Mouse (Mus musculus) bone marrow, adult 2 months (tissue): ENCODE data around the gene Gck. TPM values are rescaled to one million over a fixed set of nuclear protein-coding genes. Genes with fewer than 3 reads are reported as not detected.

Experiments
- H3K27ac ChIP-seq: fragments of 200-500 bp; 2 replicates; pipeline ENCODE4 v1.5.1; 2012; ENCODE audit warnings: low read depth, mild to moderate bottlenecking, control low read depth, inconsistent platforms, low read length; ENCODE audit not compliant: control insufficient read depth, poor library complexity, insufficient read depth
- H3K4me1 ChIP-seq: fragments of 200-500 bp; 2 replicates; pipeline ENCODE4 v1.6.1; 2011; ENCODE audit warnings: low read length; ENCODE audit not compliant: control insufficient read depth, insufficient read depth
- H3K4me3 ChIP-seq: fragments of 200-500 bp; replicated peaks from 2 replicates; pipeline ENCODE3; 2011; ENCODE audit warnings: mild to moderate bottlenecking, low read depth, low read length, control low read depth; ENCODE audit not compliant: control insufficient read depth
- CTCF ChIP-seq: fragments of 200-500 bp; IDR thresholded peaks from 2 replicates; pipeline ENCODE4 v1.5.1; 2011; ENCODE audit warnings: low read length, control low read depth; ENCODE audit not compliant: control insufficient read depth, insufficient read depth
- POLR2A ChIP-seq: fragments of 200-500 bp; IDR thresholded peaks from 2 replicates; pipeline ENCODE4 v1.6.1; 2011; ENCODE audit warnings: low read depth, mild to moderate bottlenecking, control low read depth, low read length, borderline replicate concordance; ENCODE audit not compliant: control insufficient read depth
- WGBS: fragments of 180-500 bp; shearing (Covaris S2); methylation state at CpG from one replicate; pipeline ENCODE4 v1.1.7; 2018; 5-methylcytosine and 5-hydroxymethylcytosine counted together
- polyA plus RNA-seq: library from polyadenylated mRNA; stranded (reverse); fragments of >200 nt; gene quantifications from 2 replicates; pipeline ENCODE4 v1.2.4, GENCODE M21; 2011; ENCODE audit warnings: low replicate concordance; ENCODE audit not compliant: missing spikeins, insufficient read depth, insufficient read length

Gck gene
- polyA plus RNA-seq, 1 experiment: 2.8 TPM

- no peak overlapping the region for H3K27ac ChIP-seq
- no peaks in the 10 kb centered on the region for H3K4me1 ChIP-seq
- no peak for TF ChIP-seq CTCF
- TF ChIP-seq POLR2A: no peak
- no peak overlapping the region for H3K4me3 ChIP-seq
- 81% methylated on average over 7 of the region's 7 CpGs for WGBS
Measured at GRCm38 (mm10) chr11:5971202-5971601, 21.3 kb upstream of the Gck start.

- TF ChIP-seq POLR2A (no peak), CTCF (no peak)
- H3K4me1 ChIP-seq: no peaks in the 10 kb centered on the region
- WGBS: 95% methylated on average over 6 of the region's 6 CpGs
- H3K4me3 ChIP-seq: no peak overlapping the region
- no peak overlapping the region for H3K27ac ChIP-seq
Measured at GRCm38 (mm10) chr11:5968223-5968622, 18.3 kb upstream of the Gck start.

GRCm38 (mm10) chr11:5966751-5967150, 16.9 kb upstream of the Gck start:
- TF ChIP-seq CTCF (no peak), POLR2A (no peak)
- H3K27ac ChIP-seq: no peak overlapping the region
- 87% methylated on average over 3 of the region's 3 CpGs for WGBS
- H3K4me3 ChIP-seq: no peak overlapping the region
- no peaks in the 10 kb centered on the region for H3K4me1 ChIP-seq

- no peak overlapping the region for H3K4me3 ChIP-seq
- 91% methylated on average over 11 of the region's 11 CpGs for WGBS
- H3K27ac ChIP-seq: no peak overlapping the region
- TF ChIP-seq POLR2A (no peak), CTCF (no peak)
- H3K4me1 ChIP-seq: no peaks in the 10 kb centered on the region
Measured at GRCm38 (mm10) chr11:5965865-5966264, 16.0 kb upstream of the Gck start.

GRCm38 (mm10) chr11:5960051-5960450, 10.2 kb upstream of the Gck start:
- TF ChIP-seq POLR2A (no peak), CTCF (no peak)
- no peak overlapping the region for H3K27ac ChIP-seq
- 72% methylated on average over 2 of the region's 2 CpGs for WGBS

GRCm38 (mm10) chr11:5955546-5956276, 5.8 kb upstream of the Gck start, which contains the start of gene Ykt6:
TSS of gene Ykt6 (plus strand) at chr11:5955693.
- WGBS: under 1% methylated on average over 71 of the region's 71 CpGs
- TF ChIP-seq CTCF (no peak), POLR2A (peak; percentile 84; the same call in 1 of the 2 replicates)

More at GRCm38 (mm10) chr11:5960051-5960450, 10.2 kb upstream of the Gck start:
- Histone ChIP-seq H3K4me1 (no peaks in the 10 kb centered on the region), H3K4me3 (no peak overlapping the region)

GRCm38 (mm10) chr11:5954965-5955504, 5.2 kb upstream of the Gck start:
- 3% methylated on average over 7 of the region's 7 CpGs for WGBS
- peak overlapping the region; percentile 98 for H3K4me3 ChIP-seq
- TF ChIP-seq CTCF (0 out of 2 replicates have a peak, but pooled peaks have one; percentile 14), POLR2A (no peak)
- peaks cover 2% of the 10 kb centered on the region; the same call in 1 of the 2 replicates for H3K4me1 ChIP-seq
- H3K27ac ChIP-seq: peak overlapping the region; percentile 95

More at GRCm38 (mm10) chr11:5955546-5956276, 5.8 kb upstream of the Gck start, which contains the start of gene Ykt6:
- no peaks in the 10 kb centered on the region for H3K4me1 ChIP-seq
- peak within 1 kb of the TSS; percentile 98 for H3K4me3 ChIP-seq
- H3K27ac ChIP-seq: peak within 1 kb of the TSS; percentile 95

- H3K4me1 ChIP-seq: peaks cover 3% of the 10 kb centered on the region; the same call in 1 of the 2 replicates
- TF ChIP-seq POLR2A (no peak), CTCF (no peak)
- WGBS: 48% methylated on average over 5 of the region's 5 CpGs
- H3K4me3 ChIP-seq: no peak overlapping the region
- H3K27ac ChIP-seq: no peak overlapping the region
Measured at GRCm38 (mm10) chr11:5954435-5954834, 4.6 kb upstream of the Gck start.
